Mouse (Mus musculus) olfactory bulb, adult 2 months (tissue): ENCODE data around the gene Ube2ql1.

ENCODE experiments used
- CTCF ChIP-seq: fragments of 200-500 bp; IDR thresholded peaks from 2 replicates; pipeline ENCODE4 v1.5.1; 2012; ENCODE audit warnings: low read depth, mild to moderate bottlenecking, low read length, moderate library complexity; ENCODE audit not compliant: insufficient read depth
- POLR2A ChIP-seq: fragments of 200-500 bp; IDR thresholded peaks from 2 replicates; pipeline ENCODE4 v1.6.1; 2012; ENCODE audit warnings: mild to moderate bottlenecking, low read depth, low read length, moderate library complexity; ENCODE audit not compliant: insufficient read depth

DNA sequence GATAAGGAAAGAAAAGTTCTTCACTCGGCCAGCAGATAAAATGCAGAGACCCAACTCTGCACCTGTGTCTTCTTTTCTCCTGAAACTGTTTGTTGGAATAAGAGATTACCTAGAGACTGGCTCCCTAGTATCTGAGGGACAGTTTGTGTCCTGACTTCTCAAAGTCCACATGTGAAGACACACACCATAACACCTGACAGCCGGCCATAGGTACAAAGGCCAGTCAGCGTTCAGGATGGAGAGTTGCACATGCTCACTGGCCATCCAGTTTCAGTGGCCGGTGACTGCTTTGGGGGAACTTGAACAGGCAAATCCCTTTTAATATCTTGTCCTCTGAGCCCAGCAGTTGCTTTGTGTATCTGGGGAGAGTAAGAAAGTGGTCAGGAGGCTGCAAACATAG, 38.3 kb downstream of the Ube2ql1 start:
- TF ChIP-seq POLR2A: no peak
- TF ChIP-seq CTCF: no peak
